Mouse (Mus musculus) megakaryocyte, embryonic 14.5 days (primary cell): Measurements from ENCODE around the gene Gm42906.

Experiments
- FLI1 ChIP-seq: IDR thresholded peaks from 2 replicates; pipeline ENCODE4 v1.6.1; 2012; ENCODE audit warnings: low read length, inconsistent platforms, mixed read lengths
- GATA1 ChIP-seq: IDR thresholded peaks from 3 replicates; pipeline ENCODE4 v1.6.1; 2012; ENCODE audit warnings: mixed read lengths, low read length, inconsistent platforms, borderline replicate concordance

DNA sequence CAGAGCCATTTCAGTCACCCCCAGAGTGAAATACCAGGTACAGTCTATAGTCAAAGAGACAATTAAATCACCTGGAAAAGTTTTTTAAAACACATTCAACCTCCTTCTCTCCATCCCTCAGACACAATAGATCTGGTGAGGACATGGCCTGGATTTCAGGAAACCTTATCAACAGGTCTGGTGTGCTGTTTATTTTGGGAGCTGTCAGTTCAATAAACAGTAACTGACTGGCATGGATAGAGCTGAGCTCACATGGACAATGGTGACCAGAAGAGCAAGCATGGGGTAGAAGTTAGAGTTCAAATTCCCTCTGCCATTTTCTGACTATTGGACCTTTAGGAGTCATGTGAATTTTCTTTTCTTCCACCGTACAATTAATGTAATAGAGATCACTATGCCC is 205.2 kb downstream of the Gm42906 start:
- TF ChIP-seq GATA1: no peak
- no peak for TF ChIP-seq FLI1
